Mouse (Mus musculus): ENCODE data around the gene Il2rb.

Gene Il2rb

GRCm38 (mm10) chr15:78494968-78495406 is at the start of gene Il2rb:
Gene Il2rb (minus strand): TSS chr15:78495271.
- DNase-seq, result no peak

- DNase-seq, result peak; percentile 64
Measured at GRCm38 (mm10) chr15:78544561-78545001, 49.5 kb upstream of the Il2rb start, which contains the start of gene Sstr3. Gene Sstr3 (minus strand): TSS chr15:78544685.

- peak; percentile 37 for DNase-seq
Measured at GRCm38 (mm10) chr15:78544041-78544440, 49.0 kb upstream of the Il2rb start.

GRCm38 (mm10) chr15:78542767-78543303 is 47.8 kb upstream of the Il2rb start:
- peak; percentile 52 for DNase-seq

- DNase-seq, result peak; percentile 47
Measured at GRCm38 (mm10) chr15:78542098-78542766, 47.2 kb upstream of the Il2rb start.

- peak; percentile 77 for DNase-seq
Measured at GRCm38 (mm10) chr15:78541606-78542005, 46.5 kb upstream of the Il2rb start.

GRCm38 (mm10) chr15:78541036-78541435 is 46.0 kb upstream of the Il2rb start:
- DNase-seq, result no peak

- no peak for DNase-seq
Measured at GRCm38 (mm10) chr15:78535723-78536421, 40.8 kb upstream of the Il2rb start.

GRCm38 (mm10) chr15:78533346-78533835 is 38.3 kb upstream of the Il2rb start:
- peak; percentile 71 for DNase-seq

- no peak for DNase-seq
Measured at GRCm38 (mm10) chr15:78532566-78533345, 37.7 kb upstream of the Il2rb start.

- peak; percentile 99 for DNase-seq
Measured at GRCm38 (mm10) chr15:78531901-78532469, 36.9 kb upstream of the Il2rb start.

GRCm38 (mm10) chr15:78531451-78531720 is 36.3 kb upstream of the Il2rb start:
- DNase-seq, result no peak

- DNase-seq, result peak; percentile 55
Measured at GRCm38 (mm10) chr15:78530671-78531450, 35.8 kb upstream of the Il2rb start, which contains the start of gene C1qtnf6. Gene C1qtnf6 (minus strand): TSS chr15:78531416.

GRCm38 (mm10) chr15:78530141-78530540 is 35.1 kb upstream of the Il2rb start:
- DNase-seq, result no peak

- peak; percentile 55 for DNase-seq
Measured at GRCm38 (mm10) chr15:78529428-78529990, 34.4 kb upstream of the Il2rb start.

- no peak for DNase-seq
Measured at GRCm38 (mm10) chr15:78528726-78529411, 33.8 kb upstream of the Il2rb start.

GRCm38 (mm10) chr15:78527973-78528372 is 32.9 kb upstream of the Il2rb start:
- no peak for DNase-seq

- DNase-seq, result no peak
Measured at GRCm38 (mm10) chr15:78524163-78524562, 29.1 kb upstream of the Il2rb start.

- DNase-seq, result no peak
Measured at GRCm38 (mm10) chr15:78521892-78522291, 26.8 kb upstream of the Il2rb start.

GRCm38 (mm10) chr15:78521331-78521730 is 26.3 kb upstream of the Il2rb start:
- DNase-seq, result no peak

Measured in cerebellum, adult 11 months (tissue).